Mouse (Mus musculus): ENCODE data around the gene Rps27l. TPM values are rescaled to one million over a fixed set of nuclear protein-coding genes. Genes with fewer than 3 reads are reported as not detected.
A peak's percentile ranks its signal among the peaks of the same experiment; 100 is the strongest.
"Not testable (repeated sequence)": the region's sequence is repeated elsewhere in the genome, so short reads cannot be mapped to it uniquely, and the experiment has no call there.

Gene Rps27l
- total RNA-seq (2021), result 100 to 1,000 TPM; 179 to 205 TPM
- long read RNA-seq, experiment 1, transcript Rps27l-201 (4 exons, 499 nt), result major isoform, 72 of 73 reads
- long read RNA-seq, experiment 1, partial matches to known transcripts, result 0 of 73 reads
- long read RNA-seq, experiment 1, other reads (novel, unspliced or antisense), result 0 of 73 reads
- long read RNA-seq, experiment 2, transcript Rps27l-201 (4 exons, 499 nt), result major isoform, 81 of 85 reads
- long read RNA-seq, experiment 2, partial matches to known transcripts, result 3 of 85 reads
- long read RNA-seq, experiment 2, other reads (novel, unspliced or antisense), result 0 of 85 reads

GRCm38 (mm10) chr9:66945647-66946641 is at the start of gene Rps27l:
Gene Rps27l (plus strand): TSS chr9:66946086.
- intact Hi-C loops (cut with DNase I; ENCODE audit: low total_unique reads), result no loop called here
- peak; percentile 95 for DNase-seq

GRCm38 (mm10) chr9:66896951-66897350 is 48.9 kb upstream of the Rps27l start:
- intact Hi-C loops (cut with DNase I; ENCODE audit: low total_unique reads), result no loop called here
- no peak for DNase-seq

GRCm38 (mm10) chr9:66897851-66898250 is 48.0 kb upstream of the Rps27l start:
- intact Hi-C loops (cut with DNase I; ENCODE audit: low total_unique reads), result no loop called here
- DNase-seq, result no peak

GRCm38 (mm10) chr9:66899072-66899471 is 46.8 kb upstream of the Rps27l start:
- DNase-seq, result no peak
- intact Hi-C loops (cut with DNase I; ENCODE audit: low total_unique reads), result no loop called here

- intact Hi-C loops (cut with DNase I; ENCODE audit: low total_unique reads), result no loop called here
Observed at GRCm38 (mm10) chr9:66899526-66899925, 46.4 kb upstream of the Rps27l start.

GRCm38 (mm10) chr9:66905990-66906389 is 39.9 kb upstream of the Rps27l start:
- intact Hi-C loops (cut with DNase I; ENCODE audit: low total_unique reads), result no loop called here
- no peak for DNase-seq

More at GRCm38 (mm10) chr9:66899526-66899925, 46.4 kb upstream of the Rps27l start:
- no peak for DNase-seq

- intact Hi-C loops (cut with DNase I; ENCODE audit: low total_unique reads), result no loop called here
- no peak for DNase-seq
Observed at GRCm38 (mm10) chr9:66907126-66907525, 38.8 kb upstream of the Rps27l start.

- DNase-seq, result no peak
- intact Hi-C loops (cut with DNase I; ENCODE audit: low total_unique reads), result no loop called here
Observed at GRCm38 (mm10) chr9:66907746-66908397, 38.0 kb upstream of the Rps27l start.

- intact Hi-C loops (cut with DNase I; ENCODE audit: low total_unique reads), result no loop called here
Observed at GRCm38 (mm10) chr9:66909922-66910321, 36.0 kb upstream of the Rps27l start.

GRCm38 (mm10) chr9:66910677-66911076 is 35.2 kb upstream of the Rps27l start:
- no peak for DNase-seq
- intact Hi-C loops (cut with DNase I; ENCODE audit: low total_unique reads), result no loop called here

More at GRCm38 (mm10) chr9:66909922-66910321, 36.0 kb upstream of the Rps27l start:
- DNase-seq, result no peak

- DNase-seq, result no peak
Observed at GRCm38 (mm10) chr9:66912304-66912703, 33.6 kb upstream of the Rps27l start.

GRCm38 (mm10) chr9:66913254-66913934 is 32.5 kb upstream of the Rps27l start:
- intact Hi-C loops (cut with DNase I; ENCODE audit: low total_unique reads); DNase-seq: not testable (repeated sequence)

More at GRCm38 (mm10) chr9:66912304-66912703, 33.6 kb upstream of the Rps27l start:
- intact Hi-C loops (cut with DNase I; ENCODE audit: low total_unique reads), result no loop called here

- DNase-seq, result no peak
- intact Hi-C loops (cut with DNase I; ENCODE audit: low total_unique reads), result no loop called here
Observed at GRCm38 (mm10) chr9:66914540-66914939, 31.3 kb upstream of the Rps27l start.

GRCm38 (mm10) chr9:66915401-66915800 is 30.5 kb upstream of the Rps27l start:
- intact Hi-C loops (cut with DNase I; ENCODE audit: low total_unique reads), result no loop called here
- DNase-seq, result no peak

- no peak for DNase-seq
- intact Hi-C loops (cut with DNase I; ENCODE audit: low total_unique reads), result no loop called here
Observed at GRCm38 (mm10) chr9:66915869-66916785, 29.8 kb upstream of the Rps27l start.

- DNase-seq, result no peak
- intact Hi-C loops (cut with DNase I; ENCODE audit: low total_unique reads), result no loop called here
Observed at GRCm38 (mm10) chr9:66917216-66917891, 28.5 kb upstream of the Rps27l start.

- DNase-seq, result no peak
- intact Hi-C loops (cut with DNase I; ENCODE audit: low total_unique reads), result no loop called here
Observed at GRCm38 (mm10) chr9:66917892-66918255, 28.0 kb upstream of the Rps27l start.
